Mouse (Mus musculus): ENCODE data around the gene Manbal. TPM values are rescaled to one million over a fixed set of nuclear protein-coding genes. Genes with fewer than 3 reads are reported as not detected.

Manbal gene
- polyA plus RNA-seq, 1 experiment from 2014 or later, result 36.2 TPM

DNA sequence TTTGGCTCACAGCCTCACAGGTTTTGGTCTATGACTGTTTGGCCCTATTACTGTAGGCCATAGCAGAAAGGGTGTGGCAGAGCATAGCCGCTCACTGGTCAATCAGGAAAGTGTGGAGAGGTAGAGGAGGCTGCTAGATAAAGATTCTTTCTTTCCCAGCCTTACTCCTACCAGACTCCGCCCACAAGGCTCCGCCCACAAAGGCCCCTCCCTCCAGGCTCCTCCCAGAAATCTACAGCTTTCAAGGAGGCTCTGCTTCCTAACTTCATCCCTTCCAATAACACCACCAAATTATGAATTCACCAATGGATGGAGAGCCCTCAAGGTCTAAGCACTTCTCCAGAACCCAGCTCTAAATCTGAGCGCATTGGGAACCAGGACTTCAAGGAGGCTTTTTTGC, 14.2 kb upstream of the Manbal start:
- no peak overlapping the region for H3K27ac ChIP-seq (ENCODE audit: low read depth, low read length)
- H3K4me3 ChIP-seq (ENCODE audit: low read depth, low read length), result no peak overlapping the region
- DNase-seq (ENCODE audit: low spot score), result no peak
- no peak overlapping the region for H3K4me2 ChIP-seq (replicated peaks; ENCODE audit: low read depth, low read length)
- no peak overlapping the region for H3K9ac ChIP-seq (ENCODE audit: low read depth, low read length)
- H3K27me3 ChIP-seq (ENCODE audit: control insufficient read depth, insufficient read depth, low read length), result no peaks in the 10 kb centered on the region
- WGBS, result 81% methylated on average over 4 of the region's 4 CpGs
- ATAC-seq (ENCODE audit: low FRiP score), result no peak
- H3K4me1 ChIP-seq (replicated peaks; ENCODE audit: control insufficient read depth, insufficient read depth, low read length), result peaks cover 2% of the 10 kb centered on the region; the same call in 1 of the 2 replicates
- no peaks in the 10 kb centered on the region for H3K36me3 ChIP-seq (ENCODE audit: control insufficient read depth, insufficient read depth, low read length)
- no peaks in the 10 kb centered on the region for H3K9me3 ChIP-seq (ENCODE audit: control insufficient read depth, low read length)

DNA sequence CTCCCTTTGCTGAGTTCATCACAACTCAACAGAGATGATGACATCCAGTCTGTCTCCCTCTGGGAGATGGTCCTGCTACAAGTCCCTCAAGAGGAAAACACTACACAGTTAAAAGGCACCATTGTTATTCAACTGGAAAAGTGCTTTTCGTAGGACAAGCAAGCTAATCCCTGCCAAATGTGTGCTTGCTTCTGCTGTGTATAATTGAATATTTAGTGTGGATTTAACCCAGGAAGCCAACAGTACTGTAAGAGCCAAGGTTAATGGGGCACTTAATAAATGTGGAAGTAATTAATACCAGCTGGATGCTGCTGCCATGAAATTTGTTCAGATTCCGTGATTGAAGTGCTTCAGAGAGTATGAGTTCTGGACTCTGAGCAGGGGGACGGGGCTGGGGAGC, 13.3 kb upstream of the Manbal start:
- Histone ChIP-seq H3K9me3 (ENCODE audit: control insufficient read depth, low read length) (no peaks in the 10 kb centered on the region), H3K4me3 (ENCODE audit: low read depth, low read length) (no peak overlapping the region), H3K9ac (ENCODE audit: low read depth, low read length) (no peak overlapping the region), H3K27me3 (ENCODE audit: control insufficient read depth, insufficient read depth, low read length) (no peaks in the 10 kb centered on the region), H3K36me3 (ENCODE audit: control insufficient read depth, insufficient read depth, low read length) (no peaks in the 10 kb centered on the region), H3K27ac (ENCODE audit: low read depth, low read length) (no peak overlapping the region), H3K4me1 (replicated peaks; ENCODE audit: control insufficient read depth, insufficient read depth, low read length) (peaks cover 2% of the 10 kb centered on the region; the same call in 1 of the 2 replicates), H3K4me2 (replicated peaks; ENCODE audit: low read depth, low read length) (no peak overlapping the region)
- DNase-seq (ENCODE audit: low spot score) (no peak), ATAC-seq (ENCODE audit: low FRiP score) (no peak)
- 65% methylated on average over 3 of the region's 3 CpGs for WGBS

DNA sequence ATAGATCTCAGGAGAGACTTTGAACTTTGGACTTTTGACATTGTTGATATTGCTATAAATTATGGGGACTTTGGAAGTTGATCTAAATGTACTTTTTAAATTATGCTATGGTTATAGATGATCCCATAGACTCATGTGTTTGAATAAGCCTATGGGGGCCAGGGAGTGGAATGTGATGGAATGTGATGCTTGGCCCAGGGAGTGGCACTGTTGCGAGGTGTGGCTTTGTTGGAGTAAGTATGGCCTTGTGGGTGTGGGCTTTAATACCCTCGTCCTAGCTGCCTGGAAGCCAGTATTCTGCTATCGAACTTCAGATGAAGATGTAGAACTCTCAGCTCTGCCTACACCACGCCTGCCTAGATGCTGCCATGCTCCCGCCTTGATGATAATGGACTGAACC, 7.4 kb upstream of the Manbal start:
- Histone ChIP-seq H3K4me2 (replicated peaks; ENCODE audit: low read depth, low read length) (no peak overlapping the region), H3K9ac (ENCODE audit: low read depth, low read length) (no peak overlapping the region), H3K27me3 (ENCODE audit: control insufficient read depth, insufficient read depth, low read length) (no peaks in the 10 kb centered on the region), H3K9me3 (ENCODE audit: control insufficient read depth, low read length) (no peaks in the 10 kb centered on the region), H3K36me3 (ENCODE audit: control insufficient read depth, insufficient read depth, low read length) (no peaks in the 10 kb centered on the region), H3K4me1 (replicated peaks; ENCODE audit: control insufficient read depth, insufficient read depth, low read length) (no peaks in the 10 kb centered on the region), H3K4me3 (ENCODE audit: low read depth, low read length) (no peak overlapping the region), H3K27ac (ENCODE audit: low read depth, low read length) (no peak overlapping the region)
- DNase-seq (ENCODE audit: low spot score) (no peak), ATAC-seq (ENCODE audit: low FRiP score) (no peak)
- 82% methylated on average over 5 of the region's 5 CpGs for whole genome bisulfite sequencing

DNA sequence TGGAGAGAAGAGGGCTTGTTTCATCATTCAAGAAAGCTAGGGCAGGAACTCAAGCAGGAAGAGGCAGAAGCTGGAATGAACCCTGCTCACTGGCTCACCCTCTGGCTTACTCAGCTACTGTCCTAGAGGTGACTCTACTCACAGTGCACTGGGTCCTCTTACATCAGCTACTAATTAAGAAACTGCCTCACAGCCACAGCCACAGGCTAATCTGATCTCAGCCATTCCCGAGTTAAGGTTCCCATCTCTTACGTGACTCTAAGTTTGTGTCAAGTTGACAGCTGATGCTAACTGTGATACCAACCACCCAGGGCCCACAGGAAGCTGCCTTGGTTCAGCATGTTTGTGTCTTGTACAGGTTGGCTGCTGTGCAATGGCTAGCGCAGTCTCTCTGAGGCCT, 4.4 kb upstream of the Manbal start:
- Histone ChIP-seq H3K27me3 (ENCODE audit: control insufficient read depth, insufficient read depth, low read length) (no peaks in the 10 kb centered on the region), H3K9me3 (ENCODE audit: control insufficient read depth, low read length) (no peaks in the 10 kb centered on the region), H3K4me1 (replicated peaks; ENCODE audit: control insufficient read depth, insufficient read depth, low read length) (0 out of 2 replicates have a peak, but pooled peaks cover 1% of the 10 kb centered on the region), H3K9ac (ENCODE audit: low read depth, low read length) (no peak overlapping the region), H3K27ac (ENCODE audit: low read depth, low read length) (no peak overlapping the region), H3K4me3 (ENCODE audit: low read depth, low read length) (no peak overlapping the region), H3K4me2 (replicated peaks; ENCODE audit: low read depth, low read length) (no peak overlapping the region), H3K36me3 (ENCODE audit: control insufficient read depth, insufficient read depth, low read length) (no peaks in the 10 kb centered on the region)
- no peak for ATAC-seq (ENCODE audit: low FRiP score)
- DNase-seq (ENCODE audit: low spot score), result no peak
- WGBS, result 81% methylated on average over 3 of the region's 3 CpGs

DNA sequence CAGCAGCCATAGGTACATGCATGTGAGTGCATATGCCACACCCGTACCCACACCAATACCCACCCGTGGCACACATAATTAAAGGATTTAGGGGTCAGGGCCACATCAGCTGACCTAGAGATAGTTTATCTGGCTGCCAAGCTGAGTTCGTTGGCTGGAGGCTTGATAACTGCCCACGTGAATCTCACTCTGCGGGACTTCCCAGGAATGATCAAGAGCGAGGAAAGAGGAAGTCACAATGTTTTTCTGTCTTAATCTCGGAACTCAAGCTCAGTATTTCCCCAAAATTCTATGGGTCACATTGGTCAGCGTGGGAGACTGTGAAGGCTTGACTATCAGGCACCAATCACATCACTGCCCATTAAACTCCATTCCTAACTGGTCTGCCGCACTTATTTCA, 632 bp upstream of the Manbal start:
- no peak overlapping the region; the same call in 1 of the 2 replicates for H3K9ac ChIP-seq (ENCODE audit: low read depth, low read length)
- no peaks in the 10 kb centered on the region for H3K36me3 ChIP-seq (ENCODE audit: control insufficient read depth, insufficient read depth, low read length)
- WGBS, result 89% methylated on average over 9 of the region's 9 CpGs
- H3K27ac ChIP-seq (ENCODE audit: low read depth, low read length), result no peak overlapping the region
- no peaks in the 10 kb centered on the region for H3K9me3 ChIP-seq (ENCODE audit: control insufficient read depth, low read length)
- no peak for DNase-seq (ENCODE audit: low spot score)
- no peak overlapping the region for H3K4me3 ChIP-seq (ENCODE audit: low read depth, low read length)
- no peak for ATAC-seq (ENCODE audit: low FRiP score)
- peaks cover 6% of the 10 kb centered on the region for H3K4me1 ChIP-seq (replicated peaks; ENCODE audit: control insufficient read depth, insufficient read depth, low read length)
- no peak overlapping the region for H3K4me2 ChIP-seq (replicated peaks; ENCODE audit: low read depth, low read length)
- no peaks in the 10 kb centered on the region for H3K27me3 ChIP-seq (ENCODE audit: control insufficient read depth, insufficient read depth, low read length)

- WGBS, result 13% methylated on average over 13 of the region's 13 CpGs
- H3K4me1 ChIP-seq (replicated peaks; ENCODE audit: control insufficient read depth, insufficient read depth, low read length), result peaks cover 6% of the 10 kb centered on the region
- H3K27ac ChIP-seq (ENCODE audit: low read depth, low read length), result peak overlapping the region; percentile 87
- no peak; the same call in 1 of the 2 replicates for ATAC-seq (ENCODE audit: low FRiP score)
- H3K36me3 ChIP-seq (ENCODE audit: control insufficient read depth, insufficient read depth, low read length), result no peaks in the 10 kb centered on the region
- peak overlapping the region; percentile 87 for H3K4me2 ChIP-seq (replicated peaks; ENCODE audit: low read depth, low read length)
- H3K4me3 ChIP-seq (ENCODE audit: low read depth, low read length), result peak overlapping the region; percentile 79
- H3K27me3 ChIP-seq (ENCODE audit: control insufficient read depth, insufficient read depth, low read length), result no peaks in the 10 kb centered on the region
- H3K9ac ChIP-seq (ENCODE audit: low read depth, low read length), result peak overlapping the region; percentile 92
- DNase-seq (ENCODE audit: low spot score), result no peak
- H3K9me3 ChIP-seq (ENCODE audit: control insufficient read depth, low read length), result no peaks in the 10 kb centered on the region
Observed at GRCm38 (mm10) chr2:157367991-157368390, 597 bp downstream of the Manbal start.

DNA sequence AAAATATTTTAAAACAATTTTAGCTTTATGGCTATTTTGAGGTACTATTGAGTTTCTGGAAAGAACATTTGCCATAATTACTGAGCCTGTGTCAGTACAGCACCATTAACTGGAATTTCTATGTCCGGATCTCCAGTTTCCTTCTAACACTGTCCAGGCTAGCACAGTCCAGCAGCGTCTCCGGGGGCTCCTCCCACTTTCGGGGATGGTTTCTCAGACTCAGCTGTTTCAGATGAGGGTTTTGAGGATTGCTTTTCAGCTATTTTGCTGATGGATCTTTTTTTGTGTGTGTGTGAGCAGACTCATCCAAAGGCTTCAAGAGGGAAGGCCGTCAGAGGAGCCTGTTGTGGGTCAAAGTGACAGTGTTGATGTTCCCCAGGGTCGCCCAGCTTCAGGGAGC, 4.3 kb downstream of the Manbal start:
- no peak overlapping the region for H3K27ac ChIP-seq (ENCODE audit: low read depth, low read length)
- no peak overlapping the region for H3K4me2 ChIP-seq (replicated peaks; ENCODE audit: low read depth, low read length)
- no peaks in the 10 kb centered on the region for H3K27me3 ChIP-seq (ENCODE audit: control insufficient read depth, insufficient read depth, low read length)
- DNase-seq (ENCODE audit: low spot score) (no peak), ATAC-seq (ENCODE audit: low FRiP score) (no peak)
- WGBS, result 83% methylated on average over 6 of the region's 6 CpGs
- no peaks in the 10 kb centered on the region for H3K36me3 ChIP-seq (ENCODE audit: control insufficient read depth, insufficient read depth, low read length)
- no peak overlapping the region for H3K4me3 ChIP-seq (ENCODE audit: low read depth, low read length)
- peaks cover 6% of the 10 kb centered on the region for H3K4me1 ChIP-seq (replicated peaks; ENCODE audit: control insufficient read depth, insufficient read depth, low read length)
- no peaks in the 10 kb centered on the region for H3K9me3 ChIP-seq (ENCODE audit: control insufficient read depth, low read length)
- no peak overlapping the region for H3K9ac ChIP-seq (ENCODE audit: low read depth, low read length)

DNA sequence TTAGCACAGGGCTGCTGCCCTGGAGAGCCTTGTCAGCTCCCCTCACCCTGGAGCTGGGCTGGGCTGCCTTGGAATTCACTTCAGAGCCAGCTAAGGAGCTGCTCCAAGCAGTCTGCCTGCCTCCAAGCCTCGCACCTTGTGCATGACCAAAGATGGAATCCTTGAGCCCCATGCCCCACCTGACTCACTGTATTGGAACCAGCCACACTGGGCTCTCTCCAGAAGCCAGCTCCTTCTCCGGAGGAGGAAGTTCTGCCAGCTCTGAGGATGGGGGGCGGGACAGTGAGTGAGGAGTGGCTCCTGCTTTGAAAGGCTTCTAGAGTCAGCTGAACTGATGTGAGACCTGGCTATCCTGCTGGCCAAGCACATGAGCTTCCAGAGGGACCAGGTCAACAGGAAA, 6.3 kb downstream of the Manbal start:
- Histone ChIP-seq H3K36me3 (ENCODE audit: control insufficient read depth, insufficient read depth, low read length) (no peaks in the 10 kb centered on the region), H3K27me3 (ENCODE audit: control insufficient read depth, insufficient read depth, low read length) (no peaks in the 10 kb centered on the region), H3K9me3 (ENCODE audit: control insufficient read depth, low read length) (no peaks in the 10 kb centered on the region), H3K4me2 (replicated peaks; ENCODE audit: low read depth, low read length) (no peak overlapping the region), H3K9ac (ENCODE audit: low read depth, low read length) (no peak overlapping the region), H3K27ac (ENCODE audit: low read depth, low read length) (no peak overlapping the region), H3K4me1 (replicated peaks; ENCODE audit: control insufficient read depth, insufficient read depth, low read length) (peaks cover 1% of the 10 kb centered on the region), H3K4me3 (ENCODE audit: low read depth, low read length) (no peak overlapping the region)
- no peak for DNase-seq (ENCODE audit: low spot score)
- no peak for ATAC-seq (ENCODE audit: low FRiP score)
- 95% methylated on average over 3 of the region's 3 CpGs for WGBS

GRCm38 (mm10) chr2:157375051-157375450, 7.7 kb downstream of the Manbal start:
- no peaks in the 10 kb centered on the region for H3K9me3 ChIP-seq (ENCODE audit: control insufficient read depth, low read length)
- no peak overlapping the region for H3K9ac ChIP-seq (ENCODE audit: low read depth, low read length)
- H3K4me3 ChIP-seq (ENCODE audit: low read depth, low read length), result no peak overlapping the region
- H3K27ac ChIP-seq (ENCODE audit: low read depth, low read length), result no peak overlapping the region
- H3K27me3 ChIP-seq (ENCODE audit: control insufficient read depth, insufficient read depth, low read length), result no peaks in the 10 kb centered on the region
- H3K4me1 ChIP-seq (replicated peaks; ENCODE audit: control insufficient read depth, insufficient read depth, low read length), result no peaks in the 10 kb centered on the region; the same call in 1 of the 2 replicates
- no peak for ATAC-seq (ENCODE audit: low FRiP score)
- WGBS, result 54% methylated on average over 8 of the region's 8 CpGs
- no peaks in the 10 kb centered on the region for H3K36me3 ChIP-seq (ENCODE audit: control insufficient read depth, insufficient read depth, low read length)
- H3K4me2 ChIP-seq (replicated peaks; ENCODE audit: low read depth, low read length), result no peak overlapping the region
- DNase-seq (ENCODE audit: low spot score), result no peak

Measured in hindbrain, embryonic 11.5 days (tissue).